Mouse (Mus musculus) lung, postnatal 25 days (tissue): ENCODE measurements around the gene Nbea.
A peak's percentile ranks its signal among the peaks of the same experiment; 100 is the strongest.
"Not testable (repeated sequence)": the region's sequence is repeated elsewhere in the genome, so short reads cannot be mapped to it uniquely, and the experiment has no call there.

Experiments used
- DNase-seq: peaks from one replicate; pipeline ENCODE4 v3.0.0; 2022; ENCODE audit warnings: low spot score

The Nbea gene

GRCm38 (mm10) chr3:55661678-55662445 is 521.6 kb downstream of the Nbea start:
- DNase-seq = no peak

- DNase-seq = no peak
Observed at GRCm38 (mm10) chr3:55660261-55660838, 523.2 kb downstream of the Nbea start.

DNA sequence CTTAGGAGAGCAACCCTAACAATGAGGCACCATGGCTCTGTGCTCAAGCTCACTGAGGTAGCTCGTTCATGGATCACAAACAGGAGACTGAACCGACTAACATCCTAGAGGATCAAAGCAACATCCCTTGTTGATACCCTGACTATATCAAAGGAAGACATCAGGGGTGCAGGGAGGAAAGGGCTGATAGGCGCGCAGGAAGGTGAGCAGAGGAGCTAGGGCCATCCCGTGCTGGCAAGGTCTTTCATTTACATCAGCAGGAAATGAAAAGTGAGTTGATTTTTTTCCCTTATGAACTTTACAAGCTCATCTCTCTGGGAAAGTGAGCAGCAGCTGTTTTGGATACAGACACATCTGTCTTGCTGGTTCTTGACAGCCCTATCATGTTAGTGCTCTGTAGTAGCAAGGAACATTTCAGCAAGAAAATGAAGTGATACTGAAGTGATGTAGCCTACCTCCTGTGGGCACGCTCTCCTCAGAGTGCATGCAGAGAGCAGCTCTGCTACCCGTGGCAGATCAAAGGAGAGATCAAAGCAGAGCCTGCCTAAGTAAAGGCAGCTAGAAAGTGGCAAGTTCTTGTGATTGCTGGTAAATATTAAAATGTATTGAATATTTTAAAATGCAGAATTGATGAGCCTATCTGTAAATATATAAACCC is 523.8 kb downstream of the Nbea start:
- no peak for DNase-seq

DNA sequence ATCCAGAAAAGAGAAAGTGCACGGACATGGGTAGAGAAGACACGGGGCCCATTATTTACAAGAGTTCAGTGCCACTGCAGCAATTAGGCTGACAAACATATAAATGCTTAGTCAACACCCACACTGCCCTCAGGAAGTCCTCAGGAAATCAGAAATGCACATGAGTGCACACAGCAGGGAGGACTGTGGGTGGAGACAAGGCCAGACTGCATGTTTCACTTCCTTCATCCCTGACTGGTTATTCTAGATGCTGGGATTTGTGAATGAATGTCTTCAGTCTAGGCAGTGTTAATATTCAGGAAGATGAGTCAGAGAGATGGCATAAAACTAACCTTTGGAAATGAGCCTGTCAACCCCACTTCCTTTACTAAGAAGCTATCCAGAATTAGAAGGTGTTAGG is 531.2 kb downstream of the Nbea start:
- DNase-seq = peak; percentile 10

- no peak for DNase-seq
Observed at GRCm38 (mm10) chr3:55651877-55652276, 531.6 kb downstream of the Nbea start.

DNA sequence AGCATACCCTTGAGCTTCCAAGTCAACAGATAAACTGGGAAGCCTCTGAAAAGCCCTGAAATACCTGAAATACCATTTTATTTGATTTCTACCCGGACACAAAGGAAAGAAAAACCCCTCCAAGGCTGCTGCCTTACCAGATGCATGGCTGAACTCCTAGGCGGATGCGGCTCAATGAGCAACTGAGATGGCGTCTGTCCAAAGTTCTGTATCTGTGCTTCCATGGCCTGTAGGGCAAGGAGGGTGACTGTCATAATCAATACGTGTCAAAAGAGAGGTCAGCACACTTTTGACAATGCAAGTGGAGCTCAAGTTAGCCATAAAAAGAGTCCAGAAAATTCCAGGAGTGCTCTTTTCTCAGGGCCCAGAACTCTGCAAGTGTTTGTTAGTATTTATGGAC is 534.0 kb downstream of the Nbea start:
- DNase-seq = no peak

GRCm38 (mm10) chr3:55648299-55648698 is 535.2 kb downstream of the Nbea start:
- DNase-seq = no peak

DNA sequence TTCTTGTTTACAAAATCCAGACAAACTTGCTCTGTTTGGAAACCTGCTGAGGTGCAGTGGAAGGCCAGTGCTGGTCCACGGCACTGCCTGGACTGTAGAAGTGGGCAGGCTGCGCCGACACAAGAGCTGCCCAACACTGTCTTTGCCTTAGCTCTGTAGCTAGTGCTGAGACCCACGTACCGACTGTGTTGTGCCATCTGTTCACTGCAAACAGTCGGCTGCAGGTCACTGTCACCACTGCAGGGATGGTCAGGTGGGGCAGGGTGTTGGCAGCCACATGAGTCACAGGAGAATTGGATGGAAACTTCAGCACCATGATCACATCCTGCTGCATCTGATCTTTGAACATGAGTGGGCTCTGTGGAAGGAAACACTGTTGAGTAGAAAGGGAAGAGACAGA is 536.3 kb downstream of the Nbea start:
- DNase-seq = no peak

GRCm38 (mm10) chr3:55646437-55646836 is 537.1 kb downstream of the Nbea start:
- DNase-seq = no peak

DNA sequence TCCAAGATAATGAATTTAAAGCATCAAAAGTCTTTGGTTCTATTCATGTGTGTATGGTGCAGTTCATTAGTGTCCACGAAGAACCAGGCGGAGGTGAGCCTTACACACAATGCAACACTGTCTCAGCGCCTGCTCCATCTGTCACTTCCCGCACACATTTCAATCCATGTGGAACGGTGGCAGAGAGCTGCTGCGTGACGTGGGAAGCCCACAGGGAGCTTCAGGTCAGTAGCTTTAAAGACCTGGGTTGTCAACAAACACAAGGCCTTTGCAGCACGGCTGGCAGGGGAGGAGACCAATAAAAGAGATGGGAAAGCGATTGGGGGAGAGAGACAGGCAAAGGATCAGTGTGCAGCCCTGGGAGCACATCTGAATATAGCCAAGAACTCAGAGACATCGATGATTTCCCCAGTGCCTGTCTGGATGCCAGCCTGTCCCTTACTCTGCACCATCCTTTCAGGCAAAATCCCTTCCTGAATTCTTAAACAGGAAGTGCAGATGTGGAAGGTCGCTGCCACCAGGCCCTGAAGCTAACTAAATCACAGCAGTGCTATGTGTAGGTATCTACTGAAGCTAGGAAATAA is 539.4 kb downstream of the Nbea start:
- DNase-seq = no peak

DNA sequence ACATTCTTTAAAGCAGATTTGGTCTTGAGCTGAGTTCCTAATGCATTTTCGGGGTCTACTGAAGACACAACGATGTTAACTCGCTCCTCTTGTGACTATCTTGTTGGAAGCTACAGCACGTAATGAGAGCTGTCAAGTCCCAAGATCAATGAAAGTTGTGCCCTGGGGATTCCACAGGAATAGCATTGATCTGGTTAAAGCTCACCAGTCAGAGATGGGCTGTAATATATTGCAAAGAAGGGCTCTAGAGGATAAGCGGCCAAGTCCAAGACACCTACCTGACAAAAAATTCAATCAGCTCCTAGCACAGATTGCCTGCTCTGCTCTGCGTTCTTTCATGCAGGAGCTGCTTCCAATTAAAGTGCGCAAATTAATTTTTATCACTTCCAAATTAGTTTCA is 545.8 kb downstream of the Nbea start:
- DNase-seq = no peak

- DNase-seq = no peak
Observed at GRCm38 (mm10) chr3:55635542-55636172, 547.8 kb downstream of the Nbea start.

DNA sequence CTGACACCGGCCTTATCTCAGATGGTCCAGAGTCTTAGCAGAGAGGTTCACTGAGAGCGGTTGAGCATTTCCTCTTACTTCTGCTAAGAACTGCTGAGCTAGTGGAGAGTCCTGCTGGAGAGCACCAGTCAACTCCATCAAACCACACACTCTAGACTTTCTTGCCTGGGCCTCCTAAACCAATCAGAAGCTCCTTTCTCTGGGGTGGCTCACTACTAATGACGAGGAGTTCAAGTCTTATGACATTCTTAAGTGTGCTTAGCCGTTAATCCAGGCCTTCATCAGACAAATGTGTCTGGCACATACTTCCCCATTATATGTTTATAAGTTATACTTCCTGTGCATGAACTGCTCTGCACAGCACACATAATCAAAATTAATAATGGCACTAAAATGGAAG is 556.4 kb downstream of the Nbea start:
- no peak for DNase-seq

GRCm38 (mm10) chr3:55621958-55622357 is 561.5 kb downstream of the Nbea start:
- not testable (repeated sequence) for DNase-seq

- DNase-seq = no peak
Observed at GRCm38 (mm10) chr3:55618396-55618795, 565.1 kb downstream of the Nbea start.

DNA sequence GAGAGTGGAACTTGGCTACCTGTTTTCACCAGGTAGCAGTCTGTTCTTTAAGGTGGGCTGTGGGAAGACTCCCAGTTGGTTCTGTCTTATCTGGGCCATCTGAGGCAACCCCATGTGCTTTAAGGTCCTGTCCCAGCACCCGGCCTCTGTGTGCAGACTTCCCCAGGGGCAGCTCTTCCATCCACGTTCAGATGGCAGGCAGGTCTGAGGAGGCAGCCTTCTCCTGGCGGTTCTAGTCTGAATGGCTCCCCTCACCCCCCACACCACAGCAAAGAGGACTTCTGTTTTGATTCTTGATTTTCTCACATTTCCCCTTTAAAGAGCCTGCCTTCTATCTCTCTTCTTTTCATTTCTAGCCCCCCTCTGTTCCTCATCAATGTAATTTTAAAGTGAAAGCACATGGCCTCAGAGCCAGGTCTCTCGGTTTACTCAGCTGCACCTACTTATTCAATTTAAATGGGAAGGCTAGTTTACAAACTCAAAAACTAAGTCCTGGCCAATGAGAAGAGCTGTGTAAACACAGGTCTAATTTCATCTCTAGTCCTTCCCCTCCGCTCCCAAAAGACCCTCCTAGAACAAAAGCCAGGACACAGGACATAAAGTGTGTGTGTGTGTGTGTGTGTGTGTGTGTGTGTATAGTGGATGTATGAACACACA is 570.9 kb downstream of the Nbea start:
- no peak for DNase-seq

- no peak for DNase-seq
Observed at GRCm38 (mm10) chr3:55612023-55612422, 571.5 kb downstream of the Nbea start.

- DNase-seq = no peak
Observed at GRCm38 (mm10) chr3:55610191-55610590, 573.3 kb downstream of the Nbea start.

GRCm38 (mm10) chr3:55600286-55600685 is 583.2 kb downstream of the Nbea start:
- peak; percentile 35 for DNase-seq

DNA sequence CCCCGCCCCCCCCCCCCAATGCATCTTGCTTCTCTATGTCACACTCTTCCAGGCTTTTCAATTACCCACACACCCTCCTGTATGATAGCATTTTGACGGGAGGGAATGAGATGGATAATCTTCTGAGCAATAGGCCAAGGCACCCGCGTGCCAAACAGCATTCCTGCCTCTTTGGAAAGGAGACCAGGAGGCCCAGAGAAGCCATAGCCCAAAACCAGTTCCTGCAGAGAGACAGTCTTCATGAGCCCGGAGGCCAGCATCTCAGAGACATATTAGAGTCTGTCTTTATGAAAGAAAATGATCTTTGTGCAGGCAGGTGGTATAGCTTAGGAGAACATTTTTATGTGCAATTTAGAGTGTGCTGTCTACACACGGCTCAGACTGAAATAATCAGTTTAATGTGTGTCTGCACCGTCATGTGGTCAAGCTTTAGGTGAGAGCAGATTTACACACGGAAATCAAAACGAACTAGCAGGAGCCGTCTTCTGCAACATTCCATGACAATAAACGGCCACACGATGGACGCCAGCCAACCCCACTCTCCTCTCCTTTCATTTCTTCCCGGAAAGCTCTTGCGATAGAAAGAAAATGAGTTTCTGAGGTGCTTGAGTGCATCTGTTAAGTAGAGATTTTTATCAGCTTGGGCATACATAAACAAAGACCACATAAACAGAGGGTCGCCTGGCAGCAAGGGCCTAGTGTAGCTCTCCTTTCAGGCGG is 584.0 kb downstream of the Nbea start:
- no peak for DNase-seq

- DNase-seq = no peak
Observed at GRCm38 (mm10) chr3:55598681-55599080, 584.8 kb downstream of the Nbea start.
